Mouse (Mus musculus): ENCODE measurements around the gene Evi2b.

Gene Evi2b

DNA sequence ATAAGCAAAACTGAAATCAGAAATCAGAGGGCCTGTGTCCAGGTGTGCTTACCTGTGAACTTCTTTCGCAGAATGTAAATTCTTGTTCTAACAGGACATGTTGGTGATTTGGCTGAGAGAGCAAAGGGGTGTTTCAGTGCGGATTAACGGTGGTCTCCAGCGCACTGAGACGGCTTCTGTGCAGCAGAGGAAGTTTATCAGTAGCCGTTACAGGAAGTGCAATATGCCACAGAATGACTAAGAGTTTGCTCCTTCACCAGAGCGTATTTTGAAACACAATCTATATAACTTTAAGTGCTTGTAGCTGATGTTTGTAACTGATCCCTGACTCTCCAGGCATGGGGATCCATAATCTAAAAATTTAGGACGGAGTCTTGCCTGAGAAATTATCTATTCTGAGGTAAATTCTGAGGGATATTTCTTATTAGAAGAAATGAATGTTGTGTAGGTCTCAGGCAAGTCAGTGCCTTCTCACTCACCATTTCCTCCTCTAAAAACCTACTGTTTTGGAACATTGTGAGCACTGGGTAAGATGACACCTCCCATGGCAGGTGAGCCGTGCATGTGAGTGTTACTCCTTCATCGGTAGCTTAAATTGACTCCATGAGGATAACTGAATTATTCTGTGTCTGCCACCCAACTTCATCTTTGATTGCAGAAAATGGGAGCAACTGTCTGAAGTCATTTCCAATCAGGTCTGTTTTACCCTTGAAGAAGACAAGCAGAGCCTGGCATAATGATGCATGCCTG, at the start of gene Evi2b:
TSS of gene Evi2b (minus strand) at position 203 of the 750 bp plus-strand sequence.
- DNase-seq (ENCODE audit: low spot score): no peak

DNA sequence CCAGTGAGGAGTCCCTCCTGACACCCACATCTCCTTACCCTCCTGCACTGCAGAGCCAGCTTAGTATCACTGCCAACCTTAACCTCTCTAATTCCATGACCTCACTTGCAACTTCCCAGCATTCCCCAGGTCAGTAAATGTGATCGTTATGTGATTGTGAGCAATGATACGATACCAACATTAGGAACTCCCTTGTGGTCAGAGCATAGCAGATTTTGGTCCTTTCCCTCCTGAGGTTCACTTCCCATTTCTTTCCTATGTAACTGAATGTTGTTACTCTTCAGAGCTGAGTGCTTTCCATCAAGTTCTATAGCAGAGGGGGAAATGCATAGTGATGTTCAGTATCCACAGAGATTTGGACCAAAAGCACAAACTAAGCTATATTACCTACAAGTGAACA, 46.8 kb upstream of the Evi2b start:
- DNase-seq (ENCODE audit: low spot score): no peak

DNA sequence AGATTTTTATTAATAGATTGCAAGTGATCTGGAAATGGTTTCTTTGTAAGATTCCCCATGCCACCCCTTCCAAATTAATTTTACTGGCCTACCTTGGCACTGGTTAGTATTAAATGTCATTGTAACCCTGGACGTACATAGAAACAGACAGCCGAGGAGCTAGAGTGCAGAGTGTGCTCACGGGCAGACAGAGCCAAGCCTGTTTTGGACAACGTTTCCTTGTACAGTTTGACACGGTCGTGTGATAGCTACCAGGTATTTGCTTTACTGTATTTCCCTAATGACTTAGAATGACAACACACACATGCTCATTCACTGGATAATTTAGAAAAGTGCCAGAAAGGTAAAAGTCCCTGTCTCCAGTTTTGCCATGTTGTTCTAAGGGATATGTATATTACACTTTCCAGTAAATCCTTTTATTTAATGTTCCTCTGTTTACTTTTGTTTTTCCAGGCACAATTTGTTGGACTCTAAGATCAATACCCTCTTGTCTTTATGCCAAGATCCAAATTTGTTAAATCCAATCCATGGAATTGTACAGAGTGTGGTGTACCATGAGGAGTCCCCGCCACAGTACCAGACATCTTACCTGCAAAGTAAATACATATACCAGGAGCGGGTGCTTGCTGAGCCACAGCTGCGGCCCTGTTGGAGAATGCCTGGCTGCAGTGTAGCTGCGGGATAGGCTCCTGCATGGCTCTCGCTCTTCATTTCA, 44.8 kb upstream of the Evi2b start:
- no peak for DNase-seq (ENCODE audit: low spot score)

DNA sequence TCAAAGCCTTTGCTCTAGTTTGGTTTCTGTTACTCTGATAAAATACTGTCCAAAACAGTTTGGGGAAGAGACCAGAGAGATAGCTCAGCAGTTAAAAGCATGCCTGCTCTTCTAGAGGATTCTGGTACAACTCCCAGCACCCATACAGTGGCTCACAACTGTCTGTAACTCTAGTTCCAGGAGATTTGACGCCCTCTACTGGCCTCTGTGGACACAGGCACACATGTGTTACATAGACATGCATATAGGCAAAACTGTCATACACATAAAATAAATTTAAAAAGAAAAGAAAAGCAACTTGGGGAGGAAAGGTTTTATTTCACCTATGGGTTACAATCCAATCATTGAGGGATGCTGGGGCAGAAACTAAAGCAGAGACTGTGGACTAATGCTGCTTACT, 43.4 kb upstream of the Evi2b start:
- DNase-seq (ENCODE audit: low spot score): no peak

DNA sequence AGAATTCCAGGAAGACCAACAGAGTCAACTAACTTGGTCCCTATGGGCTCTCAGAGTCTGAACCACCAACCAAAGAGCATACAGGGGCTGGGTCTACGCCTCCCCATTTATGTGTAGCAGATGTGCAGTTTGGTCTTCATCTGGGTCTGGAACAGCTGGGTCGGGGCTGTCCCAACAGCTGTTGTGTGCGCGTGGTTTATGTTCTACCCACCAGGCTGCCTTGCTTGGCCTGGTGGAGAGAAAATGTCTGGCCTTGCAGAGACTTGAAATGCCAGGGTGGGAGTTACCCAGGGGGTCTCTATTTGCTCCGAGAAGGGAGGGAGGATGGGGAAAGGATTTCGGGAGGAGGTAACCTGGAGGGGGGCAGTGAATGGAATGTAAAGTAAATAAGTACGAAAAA, 39.9 kb upstream of the Evi2b start:
- DNase-seq (ENCODE audit: low spot score): no peak

DNA sequence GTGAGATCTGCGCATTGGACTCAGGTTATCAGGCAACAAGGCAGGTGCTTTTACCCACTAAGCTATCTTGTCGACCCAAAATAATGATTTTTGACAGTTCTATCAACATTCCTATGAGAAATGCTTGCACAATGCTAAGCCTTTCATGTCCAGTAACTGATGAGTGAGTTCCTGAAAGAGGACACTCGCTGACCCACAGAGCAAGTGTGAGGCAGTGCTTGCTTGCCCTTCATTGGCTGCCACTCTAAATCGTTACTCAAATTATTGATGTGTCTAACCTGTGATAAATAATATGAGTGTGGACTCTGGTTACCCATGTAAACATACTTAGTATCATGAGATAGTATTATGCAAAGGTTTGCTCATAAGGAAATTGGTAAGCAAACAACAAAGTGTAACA, 37.0 kb upstream of the Evi2b start:
- no peak for DNase-seq (ENCODE audit: low spot score)

DNA sequence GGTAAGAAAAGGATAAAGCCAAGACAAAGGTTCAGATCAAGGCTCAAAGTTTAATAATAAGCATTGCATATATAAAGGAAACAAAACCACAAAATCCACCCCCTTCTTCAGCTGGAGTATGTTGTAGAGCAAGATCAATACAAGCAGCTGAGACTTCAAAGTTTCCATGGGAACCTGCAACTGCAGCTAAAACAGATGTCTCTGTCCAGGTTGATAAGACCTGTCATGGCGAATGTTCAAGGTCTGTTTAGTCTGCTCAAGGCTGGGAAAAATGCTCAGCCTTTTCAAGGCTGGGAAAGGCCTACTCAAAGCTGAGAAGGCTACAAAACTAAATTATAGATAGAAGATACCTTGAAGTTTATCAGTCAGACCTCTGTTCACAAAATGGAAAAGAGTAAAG, 29.1 kb upstream of the Evi2b start:
- peak; percentile 34 for DNase-seq (ENCODE audit: low spot score)

DNA sequence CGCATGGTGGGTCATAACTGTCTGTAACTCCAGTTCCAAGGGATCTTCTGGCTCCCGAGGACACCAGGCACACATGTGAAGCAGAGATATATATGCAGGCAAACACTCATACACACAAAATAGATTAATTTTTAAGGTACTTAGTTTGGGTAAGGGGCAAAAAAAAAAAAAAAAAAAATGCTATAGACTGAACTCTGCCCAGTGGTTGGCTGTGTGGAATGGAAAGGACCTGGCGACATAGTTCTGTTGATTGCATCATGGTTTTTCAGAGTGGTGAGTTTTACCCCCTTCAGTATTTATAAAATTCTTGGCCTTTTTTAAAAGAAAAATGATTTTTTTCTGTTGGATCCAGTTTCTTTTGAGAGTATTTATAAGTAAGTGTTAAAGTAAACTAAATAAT, 12.7 kb upstream of the Evi2b start:
- no peak for DNase-seq (ENCODE audit: low spot score)

DNA sequence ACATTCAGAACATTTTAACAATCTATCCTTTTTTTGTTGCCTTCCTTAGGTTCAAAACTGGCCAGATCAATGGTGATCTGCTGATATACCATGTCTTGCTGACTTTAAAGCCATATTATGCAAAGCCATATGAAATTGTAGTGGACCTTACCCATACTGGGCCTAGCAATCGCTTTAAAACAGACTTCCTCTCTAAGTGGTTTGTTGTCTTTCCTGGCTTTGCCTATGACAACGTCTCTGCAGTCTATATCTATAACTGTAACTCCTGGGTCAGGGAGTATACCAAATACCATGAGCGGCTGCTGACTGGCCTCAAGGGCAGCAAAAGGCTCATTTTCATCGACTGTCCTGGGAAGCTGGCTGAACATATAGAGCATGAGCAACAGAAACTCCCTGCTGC, 12.0 kb upstream of the Evi2b start:
- DNase-seq (ENCODE audit: low spot score): no peak

DNA sequence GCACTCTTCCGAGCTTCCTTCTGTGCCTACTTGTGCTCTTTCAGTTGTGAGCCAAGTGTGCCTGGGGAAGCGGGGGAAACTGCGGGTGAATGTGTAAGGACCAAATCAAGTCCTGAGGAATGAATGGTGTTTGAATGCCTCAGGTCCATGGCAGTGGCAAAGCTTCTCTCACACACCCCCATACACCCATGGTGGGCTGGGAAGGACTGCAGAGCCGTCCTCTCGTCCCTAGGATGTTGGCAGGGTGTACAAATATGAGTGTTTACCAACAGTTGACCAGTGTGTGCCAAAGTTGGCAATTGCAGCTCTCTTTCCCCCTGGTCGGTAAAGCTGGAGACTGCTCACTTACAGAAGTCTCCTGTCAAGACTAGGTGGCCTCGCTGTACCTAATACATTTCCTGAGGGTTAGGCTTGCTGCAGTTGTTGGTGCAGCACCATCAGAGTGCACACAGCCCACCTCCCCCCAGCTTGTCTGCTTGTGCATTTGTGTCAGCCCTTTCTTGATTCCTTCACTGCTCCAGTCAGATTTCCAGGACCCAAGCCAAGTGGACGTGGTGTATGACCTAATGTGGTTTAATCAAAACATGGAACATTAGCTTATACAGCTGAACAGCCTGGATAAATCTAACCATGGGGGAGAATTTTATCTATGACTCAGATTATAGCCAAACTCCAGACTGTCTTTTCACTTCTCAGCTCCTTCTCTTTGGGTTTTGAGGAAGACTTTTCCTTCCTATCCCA, 10.6 kb upstream of the Evi2b start:
- DNase-seq (ENCODE audit: low spot score): no peak

DNA sequence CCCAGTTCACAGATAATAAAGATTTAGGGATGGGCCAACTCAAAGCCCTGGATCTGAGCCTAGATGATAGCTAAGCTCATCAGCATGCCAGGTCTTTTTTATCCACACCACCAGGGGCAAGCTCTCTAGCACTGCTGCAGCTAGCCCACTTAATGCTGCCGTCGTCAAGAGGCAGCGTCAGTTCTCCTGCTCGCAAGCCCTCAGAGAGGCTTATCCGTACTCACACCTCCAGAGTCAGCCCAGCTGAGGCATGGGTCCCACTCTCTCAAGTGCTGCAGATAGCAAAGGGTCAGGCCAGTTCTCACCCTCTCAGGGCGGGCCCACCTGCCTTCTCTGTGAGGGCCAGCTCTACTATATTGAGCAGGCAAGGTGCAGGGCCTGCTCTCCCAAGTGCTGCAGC, 9.7 kb upstream of the Evi2b start:
- no peak for DNase-seq (ENCODE audit: low spot score)

DNA sequence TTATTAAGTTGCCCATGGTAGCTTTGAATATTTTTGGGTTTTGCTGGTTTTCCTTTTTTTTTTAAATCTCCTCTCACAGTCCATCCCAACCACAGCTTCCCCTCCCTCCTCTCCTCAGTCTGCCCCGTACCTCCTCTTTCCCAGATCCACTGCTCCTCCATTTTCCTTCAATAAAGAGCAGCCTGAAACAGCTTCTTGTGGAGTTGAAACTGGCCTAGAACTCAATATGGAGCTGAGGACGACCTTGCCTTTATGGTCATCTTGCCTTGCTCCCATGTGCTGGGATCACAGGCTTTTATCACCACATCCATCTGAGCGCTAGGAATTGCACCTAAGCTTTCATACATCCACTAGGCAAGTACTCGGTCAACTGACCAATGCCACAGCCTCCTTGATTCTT, 7.9 kb upstream of the Evi2b start:
- DNase-seq (ENCODE audit: low spot score): no peak

DNA sequence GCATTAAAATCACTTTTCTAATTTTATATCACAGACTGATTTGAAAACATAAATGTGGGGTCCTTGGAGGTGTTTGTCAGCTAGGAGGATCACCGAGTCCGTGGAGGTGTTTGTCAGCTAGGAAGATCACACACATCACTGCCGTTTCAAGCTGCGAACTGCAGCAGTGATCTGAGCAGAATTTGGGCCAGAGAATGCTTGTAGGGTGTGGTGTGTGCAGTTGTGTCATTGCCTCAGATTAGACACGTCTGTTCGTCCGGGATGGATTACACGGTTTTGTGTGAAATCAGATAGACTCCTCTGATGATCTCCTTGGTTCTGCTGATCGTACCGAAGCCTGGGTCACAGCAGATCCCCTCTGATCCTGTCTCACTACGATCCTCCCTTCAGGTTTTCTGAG, 7.2 kb upstream of the Evi2b start:
- no peak for DNase-seq (ENCODE audit: low spot score)

DNA sequence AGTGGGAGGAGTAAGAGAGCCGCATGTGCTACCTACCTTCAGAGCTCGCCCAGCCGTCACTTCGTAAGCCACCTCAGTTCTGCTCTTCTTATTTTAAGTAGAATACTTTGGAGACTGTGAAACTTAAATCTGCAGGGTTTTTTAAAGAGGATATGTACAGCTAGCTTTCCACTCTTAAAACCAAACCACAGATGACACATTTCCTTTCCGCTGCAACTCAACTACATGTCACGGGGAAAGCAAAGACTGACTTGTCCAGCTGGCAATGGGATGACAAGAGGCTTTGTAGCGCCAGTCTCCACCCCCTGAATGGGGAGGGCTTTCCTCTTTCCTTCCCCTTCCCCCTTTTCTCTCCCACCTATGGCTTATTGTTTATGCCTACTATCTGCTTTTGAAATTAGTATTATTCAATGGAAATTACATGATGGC, 6.8 kb upstream of the Evi2b start, which contains the start of the genes Evi2 and Evi2a:
TSS of gene Evi2 (minus strand) at position 257 of the 429 bp plus-strand sequence.
TSS of gene Evi2a (minus strand) at position 277 of the 429 bp plus-strand sequence.
- no peak for DNase-seq (ENCODE audit: low spot score)

DNA sequence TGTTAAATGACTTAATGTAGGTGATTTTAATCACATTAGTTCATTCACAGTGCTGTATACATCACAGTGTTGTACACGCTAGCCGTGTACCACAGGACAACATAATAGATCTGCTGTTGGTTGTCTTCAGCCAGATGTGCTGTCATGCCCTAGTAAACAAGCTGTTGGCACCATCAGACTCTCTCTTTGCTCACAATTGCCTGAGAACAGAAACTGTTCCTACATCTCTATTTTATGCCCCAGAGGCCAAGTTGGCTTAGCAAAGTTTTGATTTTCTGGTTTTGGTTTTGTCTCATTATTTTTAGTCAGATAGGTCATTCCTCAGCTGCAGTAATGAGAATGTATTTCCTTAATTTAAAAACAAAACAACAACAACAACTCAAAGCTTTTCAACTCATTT, 6.2 kb upstream of the Evi2b start:
- no peak for DNase-seq (ENCODE audit: low spot score)

DNA sequence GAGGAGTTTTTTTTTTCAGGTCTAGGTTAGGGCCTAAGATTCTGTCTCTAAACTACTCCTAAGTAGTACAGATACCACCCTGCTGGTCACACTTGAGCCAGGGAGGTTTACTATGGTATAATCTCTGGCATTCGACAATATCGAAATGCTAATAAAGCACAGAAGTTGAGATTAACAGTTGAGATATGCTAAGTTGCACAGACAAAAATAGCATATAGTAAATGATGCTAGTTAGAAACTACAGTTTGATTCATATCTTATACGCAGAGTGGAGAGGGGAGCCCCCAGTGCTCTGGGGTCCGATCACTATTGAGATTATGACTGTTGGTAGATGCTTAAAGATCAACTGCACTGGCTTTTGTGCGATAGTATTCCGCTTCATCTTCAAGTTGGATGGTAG, 5.7 kb upstream of the Evi2b start:
- no peak for DNase-seq (ENCODE audit: low spot score)

DNA sequence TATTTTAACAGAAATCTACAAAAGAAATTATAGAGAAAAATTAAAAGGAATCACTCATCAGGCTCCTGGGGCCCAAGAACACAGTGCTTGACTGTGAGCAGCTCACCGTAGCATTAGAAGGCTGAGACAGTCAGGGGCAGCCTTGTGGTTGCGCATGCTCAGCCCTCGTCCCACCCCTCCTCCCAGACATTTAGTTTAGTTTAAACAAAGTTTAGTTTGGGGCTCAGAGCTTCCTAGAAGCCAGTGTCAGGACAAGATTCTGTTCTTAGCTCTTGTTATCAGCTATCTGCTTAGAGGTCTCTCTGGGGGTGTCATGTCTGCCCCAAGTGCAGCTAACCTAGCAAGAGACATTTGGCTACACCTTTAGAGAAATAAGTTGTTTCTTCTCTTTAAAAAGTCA, 5.0 kb upstream of the Evi2b start:
- DNase-seq (ENCODE audit: low spot score): no peak

DNA sequence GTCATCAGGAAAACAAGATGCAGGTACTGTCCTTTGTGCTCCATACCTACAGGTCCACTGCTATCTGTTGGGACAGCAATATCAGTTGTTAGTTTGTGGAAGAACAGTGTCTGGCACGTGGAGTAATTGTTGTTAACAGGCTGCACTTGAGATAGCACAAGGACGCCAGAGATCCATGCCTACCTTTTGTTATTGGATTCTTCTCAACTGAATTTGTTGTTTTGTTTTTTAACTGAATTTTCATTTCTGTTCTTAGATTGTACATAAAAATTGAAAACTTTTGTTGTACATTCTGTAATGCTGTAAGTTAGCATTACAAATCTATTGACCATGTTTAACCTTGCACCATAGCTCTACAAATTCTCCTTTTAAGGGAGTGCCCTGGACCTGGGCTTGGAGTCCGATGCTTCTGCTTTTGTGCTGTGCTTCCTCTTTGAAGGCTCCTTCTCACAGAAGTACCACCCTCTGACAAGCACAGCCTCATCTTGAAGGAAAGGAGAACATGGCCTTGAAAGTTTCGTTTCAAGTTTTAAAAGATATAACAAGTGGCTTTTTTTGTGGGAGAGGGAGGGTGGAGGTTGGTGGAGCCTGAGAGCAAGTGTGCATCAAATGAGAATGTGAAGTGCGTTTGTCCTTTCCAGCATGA, 4.3 kb upstream of the Evi2b start:
- DNase-seq (ENCODE audit: low spot score): no peak

DNA sequence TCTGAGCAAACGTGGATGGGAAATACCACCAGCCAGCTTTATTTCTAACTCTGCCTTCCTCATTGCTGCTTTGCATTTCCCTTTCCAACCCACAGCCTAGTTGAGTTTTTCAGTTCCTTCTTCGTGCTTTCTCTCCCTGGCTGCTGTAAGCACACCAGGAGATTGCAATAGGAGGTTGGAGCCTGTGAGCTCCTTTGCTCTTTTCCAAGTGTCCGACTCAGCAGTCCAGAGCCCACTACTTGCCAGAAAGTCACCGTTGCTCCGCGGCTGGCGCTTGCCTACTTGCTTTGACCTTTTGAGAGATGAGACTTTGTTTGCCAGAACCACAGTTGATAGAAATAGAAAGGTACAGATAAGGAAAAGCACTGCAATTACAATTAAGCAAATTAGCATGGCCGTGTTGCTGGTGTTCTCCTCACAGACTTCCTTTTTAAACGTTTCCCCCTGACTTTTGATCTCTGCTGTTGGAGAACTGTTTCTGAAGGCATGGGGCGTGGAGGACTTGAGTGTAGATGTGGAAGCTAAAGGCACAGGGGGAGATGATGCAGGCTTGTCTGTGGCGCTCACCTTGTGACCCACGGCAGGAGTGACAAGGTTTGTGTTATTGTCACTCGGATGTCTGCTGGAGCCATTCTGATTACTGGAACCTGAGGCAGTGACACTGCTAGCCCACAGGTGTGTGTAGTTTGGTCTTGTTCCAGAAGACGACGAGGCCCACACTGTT, 3.6 kb upstream of the Evi2b start:
- no peak for DNase-seq (ENCODE audit: low spot score)

DNA sequence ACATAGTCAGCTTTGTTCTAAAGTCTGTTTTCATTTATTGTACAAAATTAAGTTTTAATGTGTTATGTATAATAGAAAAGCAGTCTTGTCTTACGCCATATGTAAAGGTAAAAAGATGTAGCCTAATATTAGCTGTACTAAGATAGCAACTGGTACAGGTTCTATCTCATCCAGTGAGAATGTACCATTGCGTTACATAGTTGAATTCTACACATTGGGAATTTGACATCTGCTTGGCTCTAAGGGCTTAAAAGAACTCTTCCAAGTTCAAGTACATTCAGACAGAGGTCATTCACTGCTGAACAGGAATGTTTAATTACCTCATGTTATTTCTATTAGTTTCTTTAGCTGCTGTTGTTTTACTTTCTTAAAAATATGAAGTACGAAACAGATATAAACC, 3.0 kb upstream of the Evi2b start:
- no peak for DNase-seq (ENCODE audit: low spot score)

DNA sequence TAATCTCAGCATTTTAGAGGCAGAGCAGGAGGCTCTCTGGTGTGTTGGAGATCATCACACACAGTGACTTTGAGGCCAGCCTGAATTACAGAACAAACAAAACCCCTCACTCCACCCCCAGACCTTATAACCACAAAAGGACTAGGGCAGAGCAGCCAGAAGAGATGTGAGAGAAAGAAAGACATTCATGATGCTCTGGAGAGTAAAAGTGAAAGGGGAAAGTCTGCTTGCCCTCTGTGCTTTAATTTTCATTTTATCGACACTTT, 681 bp upstream of the Evi2b start:
- DNase-seq (ENCODE audit: low spot score): no peak

DNA sequence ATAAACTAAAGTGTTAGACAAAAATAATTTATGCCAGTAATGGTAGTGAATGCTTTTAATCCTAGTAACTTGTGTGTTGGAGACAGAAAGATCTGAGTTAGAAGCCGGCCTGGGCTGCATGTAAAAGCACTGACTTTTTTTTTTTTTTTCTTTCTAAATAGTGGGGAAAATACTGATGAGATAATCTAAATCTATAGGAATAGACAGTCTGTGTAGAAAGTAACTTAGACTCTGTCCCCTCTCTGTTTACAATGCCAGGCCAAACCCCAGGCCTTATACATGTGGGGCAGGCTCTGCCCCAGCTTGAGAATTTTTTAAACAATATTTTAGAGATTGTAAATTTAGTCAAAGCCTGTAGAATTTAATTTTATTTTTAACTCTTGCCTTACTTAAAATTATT, 618 bp downstream of the Evi2b start:
- no peak for DNase-seq (ENCODE audit: low spot score)

All from c-Kit-positive CD71-positive TER-119-positive erythroid progenitor cells, embryonic 14.5 days (primary cell).